Mouse (Mus musculus) brown adipose tissue, adult 24 weeks (tissue): Measurements from ENCODE around the gene Slc35f6. TPM values are rescaled to one million over a fixed set of nuclear protein-coding genes. Genes with fewer than 3 reads are reported as not detected.
"Not testable (repeated sequence)": the region's sequence is repeated elsewhere in the genome, so short reads cannot be mapped to it uniquely, and the experiment has no call there.

Source experiments
- H3K27ac ChIP-seq: fragments of 200-500 bp; replicated peaks from 2 replicates; pipeline ENCODE4 v1.5.1; 2012; ENCODE audit warnings: low read depth, mild to moderate bottlenecking, low read length
- H3K4me1 ChIP-seq: fragments of 200-500 bp; 2 replicates; pipeline ENCODE4 v1.6.1; 2012; ENCODE audit warnings: low read length, mixed read lengths; ENCODE audit not compliant: control insufficient read depth, insufficient read depth, insufficient read length
- H3K4me3 ChIP-seq: fragments of 200-500 bp; 2 replicates; pipeline ENCODE4 v1.5.1; 2012; ENCODE audit warnings: low read depth, mild to moderate bottlenecking, low read length, moderate library complexity; ENCODE audit not compliant: insufficient read depth
- polyA plus RNA-seq: library from polyadenylated mRNA; stranded (reverse); fragments of >200 nt; gene quantifications from 2 replicates; pipeline ENCODE4 v1.2.4, GENCODE M21; 2012; ENCODE audit not compliant: missing spikeins, insufficient read depth, insufficient read length

Gene Slc35f6
- polyA plus RNA-seq, 1 experiment, result 20.9 TPM

GRCm38 (mm10) chr5:30679593-30679992 lies 31.9 kb downstream of the Slc35f6 start:
- no peak overlapping the region for H3K4me3 ChIP-seq
- no peaks in the 10 kb centered on the region for H3K4me1 ChIP-seq
- no peak overlapping the region for H3K27ac ChIP-seq

- no peak overlapping the region for H3K4me3 ChIP-seq
- no peak overlapping the region for H3K27ac ChIP-seq
- H3K4me1 ChIP-seq, result no peaks in the 10 kb centered on the region
Observed at GRCm38 (mm10) chr5:30681970-30682369, 34.2 kb downstream of the Slc35f6 start.

GRCm38 (mm10) chr5:30682967-30683600 lies 35.4 kb downstream of the Slc35f6 start:
- Histone ChIP-seq H3K4me1 (no peaks in the 10 kb centered on the region), H3K27ac (no peak overlapping the region), H3K4me3 (no peak overlapping the region)

DNA sequence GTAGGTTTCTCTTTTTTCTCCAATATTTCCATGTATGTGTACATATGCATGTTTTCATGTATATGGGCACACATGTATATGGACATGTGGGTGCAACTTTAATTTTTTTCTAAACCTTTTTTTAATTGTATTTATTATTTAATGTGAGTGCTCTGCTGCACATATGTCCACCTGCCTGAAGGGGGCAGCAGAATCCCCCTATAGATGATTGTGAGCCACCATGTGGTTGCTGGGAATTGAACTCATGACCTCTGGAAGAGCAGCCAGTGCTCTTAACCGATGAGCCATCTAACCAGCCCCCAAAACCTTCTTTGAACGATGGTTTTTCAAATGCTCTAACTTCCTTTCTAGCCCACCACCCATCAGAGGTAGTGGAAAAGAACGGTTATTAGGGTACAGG lies 36.3 kb downstream of the Slc35f6 start:
- Histone ChIP-seq H3K4me1 (no peaks in the 10 kb centered on the region), H3K4me3 (no peak overlapping the region), H3K27ac (no peak overlapping the region)

- Histone ChIP-seq H3K4me1 (no peaks in the 10 kb centered on the region), H3K27ac (no peak overlapping the region), H3K4me3 (no peak overlapping the region)
Observed at GRCm38 (mm10) chr5:30686781-30687180, 39.0 kb downstream of the Slc35f6 start.

DNA sequence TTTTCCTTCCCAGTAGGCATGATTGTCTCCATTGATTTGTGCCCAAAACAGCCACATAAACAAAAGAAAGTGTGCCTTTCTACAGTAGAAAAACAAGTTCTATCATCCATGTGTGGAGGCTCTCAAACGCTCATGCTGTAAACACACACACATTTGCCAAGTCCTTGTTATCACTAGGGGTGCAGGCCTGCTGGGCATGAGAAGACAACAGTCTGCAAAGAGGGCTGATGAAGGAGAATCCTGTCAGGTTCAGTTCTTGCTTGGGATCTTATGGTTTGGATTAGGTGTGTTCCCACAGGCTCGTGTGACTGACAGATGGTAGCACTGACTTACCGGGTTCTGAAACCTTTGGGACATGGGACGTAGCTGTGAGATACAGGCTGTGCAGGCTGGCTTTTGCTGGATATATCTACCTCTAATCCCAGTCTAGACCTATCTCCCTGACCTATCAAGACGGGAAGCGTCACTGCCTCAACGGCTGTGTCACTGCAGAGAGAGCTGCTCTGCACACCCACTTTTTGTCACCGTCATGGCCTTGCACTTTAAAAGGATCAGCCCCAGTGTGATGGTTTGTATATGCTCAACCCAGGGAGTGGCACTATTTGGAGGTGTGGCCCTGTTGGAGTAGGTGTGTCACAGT lies 52.7 kb downstream of the Slc35f6 start:
- H3K4me3 ChIP-seq, result no peak overlapping the region
- no peaks in the 10 kb centered on the region for H3K4me1 ChIP-seq
- H3K27ac ChIP-seq, result no peak overlapping the region

DNA sequence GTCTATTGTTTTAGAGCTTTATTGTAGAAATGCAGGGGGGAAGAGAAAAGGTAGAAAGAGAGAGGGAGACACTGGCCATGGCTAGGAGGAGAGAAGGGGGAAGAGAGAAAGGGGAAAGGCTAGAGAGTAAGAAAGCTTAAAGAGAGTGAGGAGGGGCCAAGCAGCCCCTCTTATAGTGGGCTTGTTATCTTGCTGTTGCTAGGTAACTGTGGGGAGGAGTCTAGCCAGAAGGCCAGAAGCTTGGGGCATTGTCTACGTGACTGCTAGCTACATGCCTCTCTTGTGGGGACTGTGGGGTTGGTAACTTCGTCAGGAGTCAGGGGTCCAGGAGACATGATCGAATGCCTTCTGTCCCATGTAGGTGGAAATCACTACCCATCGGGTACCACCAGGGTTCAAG lies 53.6 kb downstream of the Slc35f6 start:
- not testable (repeated sequence) for H3K4me3 ChIP-seq, H3K4me1 ChIP-seq, H3K27ac ChIP-seq

- H3K4me3 ChIP-seq, result no peak overlapping the region
- no peak overlapping the region for H3K27ac ChIP-seq
- H3K4me1 ChIP-seq, result no peaks in the 10 kb centered on the region
Observed at GRCm38 (mm10) chr5:30701866-30702265, 54.1 kb downstream of the Slc35f6 start.

Other genes with a start within 250 kb of the Slc35f6 start
- not detected in 2 replicates for gene Otof, start 186.0 kb upstream of the Slc35f6 start, polyA plus RNA-seq
- gene 1700001C02Rik, start 181.9 kb upstream of the Slc35f6 start, polyA plus RNA-seq, result not detected in 2 replicates
- gene Cib4, start 102.1 kb upstream of the Slc35f6 start, polyA plus RNA-seq, result not detected in 2 replicates
- gene Kcnk3, start 59.8 kb upstream of the Slc35f6 start, polyA plus RNA-seq, result 118 and 132 TPM in 2 replicates
- gene Cenpa, start 18.8 kb downstream of the Slc35f6 start, polyA plus RNA-seq, result 4.2 and 13.7 TPM in 2 replicates
- gene Dpysl5, start 63.6 kb downstream of the Slc35f6 start, polyA plus RNA-seq, result not detected in 2 replicates
- gene Mapre3, start 166.7 kb downstream of the Slc35f6 start, polyA plus RNA-seq, result 35.6 and 69.3 TPM in 2 replicates
- 18.2 and 30.3 TPM in 2 replicates for gene Tmem214, start 220.1 kb downstream of the Slc35f6 start, polyA plus RNA-seq
- gene Agbl5, start 240.8 kb downstream of the Slc35f6 start, polyA plus RNA-seq, result 1.7 and 2.9 TPM in 2 replicates